Mouse (Mus musculus) adrenal gland, adult 18-20 months (tissue): Measurements from ENCODE around the gene Cds1. TPM values are rescaled to one million over a fixed set of nuclear protein-coding genes. Genes with fewer than 3 reads are reported as not detected.
A peak's percentile ranks its signal among the peaks of the same experiment; 100 is the strongest.
"Not testable (repeated sequence)": the region's sequence is repeated elsewhere in the genome, so short reads cannot be mapped to it uniquely, and the experiment has no call there.

ENCODE experiments used
- DNase-seq, 2 experiments: peaks; one replicate each; pipeline ENCODE4 v3.0.0; 2021 to 2022; ENCODE audit warnings: low spot score in 2 of 2
- total RNA-seq, 2 experiments: library from RNA; stranded (reverse); gene quantifications; 1 replicate in 1 of 2; 2 replicates in 1 of 2; pipeline ENCODE4 v1.2.3; 2021

The Cds1 gene
- total RNA-seq, 2 experiments from 2014 or later, result 8.0 to 9.8 TPM

DNA sequence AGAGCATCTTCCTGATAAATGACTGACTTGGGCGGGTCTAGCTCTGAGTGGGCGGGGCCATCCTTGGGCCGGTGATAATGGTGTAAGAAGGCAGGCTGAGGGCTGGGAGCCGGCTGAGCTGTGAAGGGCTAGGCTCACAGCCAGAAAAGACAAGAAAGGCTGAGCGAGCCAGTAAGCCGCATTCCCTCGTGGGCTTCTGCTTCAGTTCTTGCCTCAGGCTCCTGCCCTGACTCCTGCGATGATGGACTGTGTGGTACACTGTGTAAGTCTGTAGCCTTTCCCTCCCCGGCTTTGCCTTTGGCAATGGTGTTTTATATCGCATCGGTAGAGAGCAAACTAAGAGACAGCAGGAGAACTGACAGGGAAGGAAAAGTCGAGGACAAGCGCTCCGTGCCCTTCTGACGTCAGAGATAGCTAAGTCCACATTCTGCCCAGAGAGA lies 61.6 kb downstream of the Cds1 start:
- peak; percentile 26 to 43 for DNase-seq

DNA sequence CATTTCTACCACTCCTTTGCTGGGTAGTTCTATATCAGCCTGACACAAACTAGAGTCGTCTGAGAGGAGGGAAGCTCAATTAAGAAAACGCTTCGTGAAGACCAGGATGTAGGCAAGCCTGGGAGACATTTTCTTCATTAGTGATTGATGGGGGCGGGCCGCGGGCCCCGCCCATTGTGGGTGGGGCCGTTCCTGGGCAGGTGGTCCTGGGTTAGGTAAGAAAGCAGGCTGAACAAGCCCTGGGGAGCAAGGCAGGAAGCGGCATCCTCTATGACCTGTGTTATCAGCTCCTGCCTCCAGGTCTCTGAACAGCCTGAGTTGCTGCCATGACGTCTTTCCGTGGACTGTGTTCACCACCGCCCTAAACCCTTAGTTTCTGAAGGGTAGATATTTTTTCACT lies 62.5 kb downstream of the Cds1 start:
- DNase-seq, result no peak

DNA sequence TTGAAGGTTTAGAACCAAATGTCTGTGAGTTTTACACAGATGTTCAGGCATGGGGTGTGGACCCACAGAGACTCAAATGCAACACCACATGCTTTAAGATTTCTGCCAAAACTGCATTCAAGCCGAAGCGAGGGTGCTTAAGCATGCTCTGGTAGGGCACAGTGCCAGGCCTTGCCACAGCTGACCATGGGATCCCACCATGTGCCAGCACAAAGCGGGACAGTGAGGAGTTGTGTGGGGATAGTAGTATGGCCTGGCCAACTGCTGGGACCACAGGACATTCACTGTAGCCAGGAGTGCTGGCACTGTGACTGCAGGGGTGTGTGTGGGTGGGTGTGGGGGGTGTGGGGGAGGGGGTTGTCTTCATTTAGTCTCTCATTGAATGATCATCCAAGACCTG lies 64.0 kb downstream of the Cds1 start:
- no peak for DNase-seq

DNA sequence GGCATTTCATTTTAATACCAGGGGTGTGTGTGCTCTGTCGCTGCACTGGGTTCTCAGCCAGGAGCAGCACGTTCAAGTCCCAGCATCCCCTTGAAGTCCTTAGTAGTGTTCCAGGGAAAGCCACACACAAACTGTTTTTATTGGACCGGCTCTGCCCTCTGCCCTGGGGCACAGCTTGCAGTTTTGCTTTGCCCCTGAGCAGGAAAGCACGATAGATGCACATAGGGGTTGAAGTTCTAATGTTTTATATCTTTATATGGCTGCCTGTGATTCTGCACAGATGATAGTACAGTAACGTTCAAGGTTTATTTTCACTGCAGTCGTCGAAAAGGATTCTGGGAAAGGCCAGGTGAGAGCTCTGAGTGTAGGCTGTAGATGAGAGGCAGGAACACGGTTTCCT lies 65.2 kb downstream of the Cds1 start:
- no peak for DNase-seq

DNA sequence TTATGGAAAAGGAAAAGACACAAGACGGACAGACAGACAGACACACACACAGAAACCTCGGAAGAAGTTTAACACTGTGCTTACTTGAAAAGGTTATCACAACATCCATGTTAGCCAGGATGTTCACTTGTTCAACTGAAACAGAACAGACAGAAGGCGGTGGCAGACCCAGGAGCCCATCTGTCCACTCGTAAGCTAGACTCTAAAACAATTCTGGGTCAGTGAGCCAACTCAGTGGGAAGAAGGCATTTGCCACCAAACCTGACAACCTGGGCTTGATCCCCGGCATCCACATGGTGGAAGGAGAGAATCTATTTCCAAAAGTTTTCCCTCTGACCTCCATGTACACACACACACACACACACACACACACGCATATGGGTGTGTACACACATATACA lies 67.1 kb downstream of the Cds1 start:
- DNase-seq, result no peak

DNA sequence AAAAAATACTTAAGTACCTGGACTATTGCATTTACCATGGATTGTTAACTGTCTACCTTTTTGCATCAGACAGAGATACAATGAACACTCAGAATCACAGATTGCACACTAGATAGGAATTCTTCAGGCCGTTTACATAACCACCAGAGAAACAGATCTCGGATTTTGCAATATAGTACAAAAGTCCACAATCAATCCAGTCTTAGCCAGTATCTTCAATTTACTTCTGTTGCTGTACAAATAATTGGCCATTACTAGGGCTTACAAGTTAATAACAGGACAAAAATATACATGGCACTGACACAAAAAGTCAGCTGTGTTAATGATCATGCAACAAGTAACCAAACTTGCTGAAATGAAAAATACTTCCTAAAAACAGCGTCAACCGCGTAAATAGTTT lies 68.1 kb downstream of the Cds1 start:
- DNase-seq, result no peak

DNA sequence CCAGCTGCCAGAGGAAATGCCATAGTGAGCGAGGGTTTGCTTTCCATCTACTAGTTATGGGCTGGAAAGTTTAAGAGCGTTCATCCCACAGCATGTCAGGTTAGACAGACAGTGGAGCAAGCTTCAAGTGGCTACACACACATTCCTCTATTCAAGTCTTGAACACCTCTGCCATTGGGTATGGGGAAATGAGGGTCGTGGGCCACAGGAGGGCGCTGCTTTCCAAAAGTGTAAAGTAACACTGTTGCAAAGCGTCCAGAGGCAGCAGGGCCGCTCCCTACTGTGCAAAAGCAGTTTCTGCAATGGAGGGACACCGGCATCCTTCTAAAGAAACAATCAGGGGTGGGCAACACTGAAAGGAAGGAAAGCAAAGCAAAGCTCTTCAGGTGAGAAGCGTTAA lies 68.9 kb downstream of the Cds1 start:
- no peak for DNase-seq

DNA sequence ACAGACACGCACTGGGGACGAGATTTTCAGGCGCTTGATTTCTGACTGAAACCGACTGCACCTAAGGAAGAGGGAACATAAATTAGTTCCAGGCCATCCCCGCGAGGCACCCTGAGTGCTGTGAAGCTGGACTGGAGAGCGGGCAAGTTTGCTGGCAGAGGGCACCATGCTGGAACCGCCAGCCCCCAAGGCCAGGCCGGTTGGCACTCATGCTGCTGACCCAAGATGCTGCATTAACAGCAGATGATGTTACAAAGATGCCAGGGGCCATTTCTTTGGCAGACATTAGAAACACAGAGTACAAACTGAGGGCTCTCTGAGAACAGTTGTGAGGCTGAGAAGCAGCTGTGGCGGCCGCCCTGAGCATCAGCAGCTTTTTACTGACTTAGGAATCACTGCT lies 71.3 kb downstream of the Cds1 start:
- no peak for DNase-seq

DNA sequence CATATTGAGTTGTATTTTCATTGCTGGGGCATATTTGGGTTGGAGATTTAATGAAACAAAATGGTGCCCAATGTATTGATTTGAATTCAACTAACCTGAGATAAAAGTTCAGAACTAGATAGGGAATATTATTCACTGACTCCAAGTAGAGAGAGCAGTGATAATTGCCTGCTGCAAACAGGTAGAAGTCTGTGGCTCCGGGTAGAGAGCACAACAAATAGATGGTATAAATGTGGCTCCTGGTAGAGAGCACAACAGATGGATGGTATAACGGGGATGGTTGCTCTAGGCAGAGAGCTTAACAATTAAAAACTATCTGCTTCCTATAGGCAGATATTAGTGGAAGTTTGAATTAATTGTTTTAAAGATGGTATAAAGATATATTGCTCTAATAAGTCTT lies 72.7 kb downstream of the Cds1 start:
- not testable (repeated sequence) for DNase-seq

DNA sequence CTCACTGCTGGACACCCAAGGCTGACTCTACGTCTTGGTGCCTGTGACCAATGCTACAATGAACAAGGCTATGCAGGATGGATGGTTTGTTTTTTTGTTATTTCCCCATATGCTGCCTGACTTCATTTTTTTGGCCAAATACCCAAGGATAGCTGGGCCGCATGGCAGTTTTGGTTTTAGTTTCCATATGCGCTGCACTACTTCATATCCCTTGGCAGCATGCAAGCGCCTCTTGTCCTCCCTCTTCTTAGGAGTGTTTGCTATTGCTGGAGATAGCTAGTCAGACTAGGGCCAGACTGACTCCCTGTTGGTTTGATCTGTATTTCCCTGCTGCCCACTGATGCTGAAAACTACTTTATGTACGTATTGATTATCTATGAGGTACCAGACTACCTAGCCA lies 75.5 kb downstream of the Cds1 start:
- DNase-seq, result no peak

DNA sequence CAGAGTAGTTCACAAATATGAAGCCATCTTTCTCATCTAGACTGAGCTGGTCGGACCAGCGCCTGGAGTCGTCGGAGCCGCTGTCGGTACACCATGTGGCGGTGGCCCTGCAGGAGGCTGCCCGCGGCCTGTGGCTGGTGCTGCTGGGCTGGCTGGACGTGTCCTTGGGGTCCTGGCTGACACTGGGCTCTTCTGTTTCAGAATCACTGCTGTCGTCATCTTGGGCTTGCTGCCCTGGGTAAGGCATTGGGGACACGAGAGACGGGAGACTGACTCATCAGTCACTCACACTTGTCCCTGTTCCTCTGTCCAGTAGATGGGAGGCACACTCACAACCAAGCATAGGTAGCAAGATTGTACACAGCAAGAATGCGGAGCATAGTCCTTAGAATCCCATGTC lies 80.1 kb downstream of the Cds1 start:
- DNase-seq, result peak; percentile 35 to 53

DNA sequence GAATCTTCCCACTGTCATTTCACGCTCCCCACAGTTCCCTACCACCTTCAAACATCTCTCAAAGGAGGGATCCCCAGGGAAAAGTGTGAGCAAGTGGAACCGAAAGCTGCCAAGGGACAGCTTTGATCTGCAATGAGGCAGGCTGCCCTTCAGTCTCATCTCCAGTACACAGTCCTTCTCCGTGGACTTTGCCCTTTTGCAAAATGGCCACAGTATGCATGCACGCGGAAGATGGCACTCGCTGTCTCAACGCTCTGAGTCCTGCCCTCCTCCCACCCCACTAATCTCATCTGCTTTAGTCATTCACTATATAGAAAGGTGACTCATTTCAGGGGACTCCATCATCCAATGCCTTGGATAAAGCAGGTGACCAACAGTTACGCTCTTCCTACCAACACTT lies 81.0 kb downstream of the Cds1 start:
- DNase-seq, result no peak

DNA sequence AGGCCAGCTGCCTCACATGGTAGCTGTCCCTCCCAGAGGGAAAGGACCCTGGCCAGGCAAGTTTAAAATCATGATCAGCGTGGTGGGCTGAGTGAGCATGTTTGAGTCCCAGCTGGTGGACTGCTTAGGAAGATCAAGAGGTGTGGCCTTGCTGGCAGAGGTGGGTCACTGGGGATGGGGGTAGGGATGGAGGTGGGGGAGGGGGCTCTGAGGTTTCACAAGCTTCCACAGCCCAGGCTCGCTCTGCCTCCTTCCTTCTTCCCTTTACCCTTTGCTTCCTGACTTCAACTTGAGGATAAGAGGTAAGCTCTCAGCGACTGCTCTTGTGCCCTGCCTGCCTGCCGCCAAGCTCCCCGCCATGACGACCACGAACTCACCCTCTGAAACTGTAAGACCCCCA lies 82.4 kb downstream of the Cds1 start:
- no peak for DNase-seq

DNA sequence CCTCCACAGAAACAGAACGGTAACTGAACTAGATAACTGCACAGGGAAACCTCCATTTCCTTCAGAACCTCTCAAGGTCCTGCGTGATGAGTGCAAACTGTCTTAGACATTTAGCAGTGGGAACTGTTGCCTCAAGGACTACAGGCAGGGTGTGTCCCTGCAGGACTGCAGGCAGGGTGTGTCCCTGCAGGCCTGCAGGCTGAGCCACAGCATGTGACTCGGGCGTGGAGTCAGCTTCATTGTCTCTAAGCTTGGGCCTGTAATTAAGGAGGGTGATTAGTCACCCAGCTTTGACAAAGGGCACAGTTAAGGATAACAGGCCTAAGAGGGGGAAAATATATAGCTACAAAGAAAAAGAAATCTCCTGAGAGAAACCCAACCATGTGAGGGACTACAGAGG lies 82.8 kb downstream of the Cds1 start:
- DNase-seq, result no peak

DNA sequence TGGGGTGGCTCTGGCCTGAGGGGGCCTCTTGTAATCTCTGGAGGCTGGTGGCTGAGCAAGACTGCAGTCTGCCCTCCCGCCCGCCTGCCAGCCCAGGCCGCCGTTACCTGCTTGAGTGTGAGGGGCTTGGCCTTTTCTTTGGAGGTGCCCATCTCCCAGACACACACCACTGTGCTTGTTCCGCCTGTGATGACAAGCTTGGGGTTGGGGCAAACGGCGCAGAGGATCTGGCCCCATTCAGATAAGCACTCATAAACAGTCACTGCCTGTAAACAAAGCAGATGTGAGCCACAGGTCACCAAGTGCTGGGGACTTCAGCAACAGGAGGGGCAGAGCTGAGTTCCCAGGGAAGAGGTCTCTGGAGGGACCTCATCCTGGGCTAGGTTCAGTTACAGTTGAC lies 86.2 kb downstream of the Cds1 start:
- no peak for DNase-seq

DNA sequence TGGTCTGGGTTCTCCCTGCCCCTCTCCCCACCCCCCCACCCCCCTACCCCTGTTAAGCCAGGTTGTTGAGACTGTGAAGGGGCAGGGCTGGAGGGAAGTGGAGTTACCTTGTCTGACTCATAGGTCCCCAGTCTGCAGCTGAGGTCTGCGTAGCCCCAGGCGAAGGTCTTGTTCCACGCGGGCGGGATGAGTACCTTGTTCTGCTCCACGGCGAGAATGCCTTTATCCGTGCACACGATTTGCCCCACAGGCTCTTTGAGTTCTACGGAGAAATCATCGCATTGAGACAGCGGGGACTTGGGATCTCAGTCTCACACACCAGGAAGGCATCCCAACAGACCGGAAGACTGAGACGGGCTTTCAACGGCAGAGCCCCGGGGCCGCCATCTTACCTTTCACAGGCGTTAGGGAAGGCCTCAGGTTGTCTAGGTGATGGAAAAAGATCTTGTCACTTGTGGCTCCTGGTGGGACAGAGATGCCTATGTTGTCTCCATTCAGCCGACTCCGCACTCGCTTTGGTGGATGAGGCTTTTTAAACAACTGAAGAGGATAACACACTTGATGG lies 87.3 kb downstream of the Cds1 start:
- no peak for DNase-seq

DNA sequence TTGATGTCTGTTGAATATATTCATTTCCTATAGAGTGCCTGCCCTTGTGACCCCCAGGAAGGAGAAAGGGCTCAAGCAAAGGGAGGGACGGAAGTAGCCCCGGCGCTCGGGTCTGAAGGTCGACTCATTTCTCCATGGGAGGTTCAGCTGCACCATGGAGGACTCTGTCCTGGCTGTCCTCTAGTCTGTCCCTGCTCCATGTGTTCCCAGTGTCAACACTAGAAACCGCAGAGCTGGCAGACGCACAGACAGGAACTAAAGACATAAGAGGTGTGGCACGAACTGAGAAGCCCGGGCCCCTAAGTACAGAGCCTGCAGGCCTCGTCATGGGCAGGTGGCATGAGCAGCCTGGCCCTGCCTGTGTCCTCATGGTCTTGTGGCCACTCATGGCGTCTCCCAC lies 89.2 kb downstream of the Cds1 start:
- no peak for DNase-seq

DNA sequence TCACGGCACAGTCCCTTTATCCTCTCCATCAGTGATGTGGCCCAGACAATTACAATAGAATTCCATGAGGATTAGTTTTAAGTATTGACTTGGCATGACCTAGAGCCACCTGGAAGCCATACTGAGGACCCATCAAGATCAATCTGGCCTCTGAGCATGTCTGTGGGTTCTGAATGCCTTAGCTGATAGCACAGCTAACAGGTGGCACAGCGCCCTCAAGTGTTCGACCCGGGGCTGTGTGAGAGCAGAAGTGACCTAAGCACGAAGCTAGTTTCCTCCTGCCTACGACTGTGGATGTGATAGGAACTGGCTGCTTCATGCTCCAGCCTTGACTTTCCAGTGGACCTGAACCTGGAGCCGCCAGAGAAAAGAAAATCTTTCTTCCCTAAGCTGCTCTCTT lies 89.7 kb downstream of the Cds1 start:
- no peak for DNase-seq

DNA sequence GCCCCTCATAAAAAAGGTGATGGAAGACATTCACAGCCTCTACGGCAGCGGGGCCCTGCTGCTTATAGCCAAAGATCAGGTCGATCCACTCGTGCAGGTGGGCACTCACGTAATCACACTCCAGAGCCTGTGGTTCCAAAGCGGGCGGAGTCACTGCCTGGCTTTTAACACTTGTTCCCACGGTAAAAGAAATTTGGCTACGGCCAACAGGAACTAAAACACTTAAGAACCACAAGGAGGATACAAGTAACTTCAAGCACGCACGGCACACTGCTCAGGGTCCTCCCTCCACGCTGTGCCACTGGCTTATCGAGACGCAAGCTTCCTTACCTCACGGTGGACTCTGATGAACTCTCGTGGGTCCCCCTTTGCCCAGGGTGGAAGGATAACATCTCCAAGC lies 90.5 kb downstream of the Cds1 start:
- DNase-seq, result no peak

DNA sequence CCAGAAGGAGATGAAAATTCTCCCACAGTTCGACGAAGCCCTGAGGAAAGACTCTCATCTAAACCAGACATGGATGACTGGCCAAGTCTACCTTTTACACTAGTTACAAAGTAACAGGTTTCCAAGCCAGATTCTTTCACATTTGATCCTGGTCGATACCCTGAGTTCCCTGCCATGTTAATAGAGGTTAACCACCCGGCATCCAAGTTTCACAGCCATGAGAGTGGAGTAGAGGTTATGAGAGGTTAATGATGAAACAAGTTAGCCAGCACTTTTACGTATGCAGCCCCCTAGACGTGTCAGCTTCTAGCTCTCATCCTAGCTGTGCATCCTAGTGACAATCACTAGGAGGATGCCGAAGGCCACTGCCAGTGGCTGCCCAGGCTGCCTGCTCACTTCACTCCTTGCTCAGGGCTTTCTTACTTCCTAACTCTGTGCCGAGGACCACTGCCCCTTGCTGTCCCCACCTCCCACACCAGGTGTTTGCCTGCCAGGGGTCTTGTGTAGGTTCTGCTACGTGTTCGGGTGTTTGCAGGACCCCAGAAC lies 94.0 kb downstream of the Cds1 start:
- DNase-seq, result no peak

DNA sequence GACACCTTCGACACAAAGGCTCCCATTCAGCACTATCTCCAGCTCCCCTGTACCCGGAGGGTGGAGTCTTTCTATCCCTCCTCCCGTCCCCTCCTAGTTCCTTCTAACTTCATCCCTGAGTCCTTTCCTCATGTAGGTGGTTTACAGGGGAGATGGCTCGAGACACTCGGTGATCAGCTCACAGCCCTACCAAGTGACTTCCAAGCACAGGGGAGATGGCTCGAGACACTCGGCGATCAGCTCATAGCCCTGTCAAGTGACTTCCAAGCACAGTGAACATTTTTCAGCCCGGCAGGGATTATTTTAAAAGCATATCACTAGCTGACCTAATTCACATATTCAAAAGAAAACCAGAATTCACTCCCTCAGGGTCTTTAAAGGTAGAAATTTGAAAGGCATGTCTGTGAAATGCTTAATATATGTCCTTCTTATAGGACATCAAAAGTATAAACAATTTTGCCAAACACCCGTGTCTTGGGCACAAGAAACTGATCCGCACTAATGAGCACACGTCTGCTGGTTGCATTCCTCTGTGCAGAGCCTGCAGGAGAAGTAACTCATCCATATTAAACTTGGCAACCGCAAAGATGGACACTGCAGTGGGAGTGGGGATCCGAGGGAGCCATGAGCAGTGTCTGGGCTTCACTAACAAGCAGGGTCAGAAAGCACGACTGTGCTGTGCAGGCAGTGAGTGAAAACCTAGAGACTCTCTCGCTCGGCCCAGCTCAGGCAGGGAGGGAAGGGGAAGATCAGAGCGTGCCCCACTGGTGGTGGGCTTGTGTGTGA lies 97.0 kb downstream of the Cds1 start:
- no peak for DNase-seq

DNA sequence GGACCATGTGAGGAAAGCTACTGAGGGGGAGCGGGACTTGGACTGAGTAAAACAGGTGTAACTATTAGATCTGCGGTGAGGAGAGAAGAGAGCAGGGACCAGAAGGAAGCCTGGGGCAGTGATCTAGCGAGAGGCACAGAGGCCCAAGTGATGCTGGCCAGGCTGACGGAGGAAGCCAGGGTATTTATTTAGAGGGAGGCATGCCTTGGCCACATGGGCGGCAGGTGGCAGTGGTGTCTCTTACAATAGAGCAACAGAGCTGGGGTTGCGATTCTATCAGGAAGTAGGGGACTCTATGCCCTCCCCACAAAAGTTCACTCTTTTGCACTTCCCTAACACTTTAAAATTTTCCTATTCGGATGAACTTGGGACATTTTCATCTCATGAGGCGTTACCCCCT lies 97.7 kb downstream of the Cds1 start:
- DNase-seq, result no peak

DNA sequence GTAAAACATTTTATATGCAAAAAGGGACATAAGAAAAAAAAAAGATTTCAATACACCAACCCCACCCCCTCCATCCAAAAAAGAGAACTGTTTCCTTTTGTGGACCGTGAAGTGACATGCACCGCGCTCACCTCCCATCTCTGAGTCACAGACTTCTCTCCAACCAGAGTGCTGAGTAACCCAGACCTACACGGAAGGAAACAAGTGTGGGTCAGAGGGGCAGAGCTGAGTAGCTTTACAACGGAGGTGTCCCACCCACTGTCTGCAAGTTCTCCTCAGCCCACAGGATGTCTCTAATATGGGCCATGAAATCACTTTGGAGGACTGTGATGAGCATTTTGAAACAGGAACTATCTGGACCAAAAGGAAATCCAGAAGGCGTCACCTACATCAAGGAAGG lies 99.0 kb downstream of the Cds1 start:
- no peak for DNase-seq
